1 mouse cellular context compared by ENCODE assay signal in the genomic region with DNA sequence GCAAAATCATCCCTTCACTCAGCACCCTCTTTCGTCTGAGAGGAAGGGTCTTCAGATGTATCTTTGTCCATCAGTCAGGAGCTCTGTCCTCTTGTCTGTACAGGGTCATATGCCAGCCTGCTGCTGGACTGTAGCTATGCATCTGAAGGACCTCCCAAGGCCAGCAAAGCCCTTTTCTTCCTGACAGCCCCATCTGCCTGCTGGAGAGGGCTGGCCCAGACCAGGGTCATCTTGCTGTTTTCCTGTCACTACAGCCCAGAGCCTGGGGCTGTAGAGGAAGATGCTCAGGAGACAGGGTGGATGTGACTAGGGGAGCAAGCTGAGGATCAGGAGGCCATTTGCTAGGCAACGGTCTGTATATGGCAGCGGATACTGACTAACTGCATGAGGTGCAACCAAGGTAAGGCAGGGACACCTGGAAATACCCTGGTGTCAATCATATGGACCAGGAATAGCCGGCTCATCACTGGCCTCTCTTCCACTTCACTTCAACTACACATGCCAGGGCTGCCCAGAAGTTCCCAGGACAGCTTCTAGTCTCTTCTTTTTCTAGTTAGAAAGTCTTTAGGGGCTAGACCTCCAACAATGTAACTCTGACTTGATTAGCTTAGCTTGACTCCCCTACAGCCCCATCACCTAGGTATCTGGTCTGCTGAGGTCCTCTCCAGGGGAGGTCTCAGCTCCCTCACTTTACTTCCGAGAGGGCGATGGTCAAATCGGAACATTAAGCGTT.
TF ChIP-seq lines count a peak whose summit lies in the region.

No protein-coding gene starts in this region.

TF ChIP-seq in MEL, 35 proteins besides CTCF, POLR2A, EP300 and RAD21:
- no peak for TF ChIP-seq USF1 (IDR thresholded peaks at IDR 0.05; ENCODE audit: low read depth, low read length)
- no peak for TF ChIP-seq CHD1 (IDR thresholded peaks at IDR 0.05; ENCODE audit: low read depth, low read length)
